ENCODE assay signal across 10 mouse cellular contexts in genomic region chr11:97813746-97814515, GRCm38 (mm10). TPM values are rescaled to one million over a fixed set of nuclear protein-coding genes. Genes with fewer than 3 reads are reported as not detected.
DNase-seq lines count a peak whose midpoint lies in the region; ATAC-seq and TF ChIP-seq lines count a peak whose summit lies in the region.
"Had no signal": no experiment of that assay in that cellular context is flagged by ENCODE, and none has a peak within 500 bp of the region (broad histone marks: within the 10 kb centered on the region; RNA-seq: fewer than 3 reads in every experiment).

No protein-coding gene starts in this region.

- no peak overlapping the region for H3K4me2 ChIP-seq in hindbrain, embryonic 15.5 days
- no peak overlapping the region for H3K4me2 ChIP-seq in midbrain, embryonic 12.5 days (replicated peaks)

- H3K27ac ChIP-seq in hindbrain, embryonic 15.5 days (replicated peaks): peak overlapping the region; percentile 88; the same call in 1 of the 2 replicates
- H3K27ac ChIP-seq in midbrain, embryonic 12.5 days (replicated peaks): peak overlapping the region; percentile 94

- peaks cover 99% of the 10 kb centered on the region for H3K36me3 ChIP-seq in E14TG2a.4 (ENCODE audit: insufficient read depth, low read length)
- H3K36me3 ChIP-seq in hindbrain, embryonic 15.5 days: peaks cover 17% of the 10 kb centered on the region
- H3K36me3 ChIP-seq in midbrain, embryonic 12.5 days: peaks cover 30% of the 10 kb centered on the region

- H3K9me3 ChIP-seq in E14TG2a.4 (ENCODE audit: low read length): no peaks in the 10 kb centered on the region
- no peaks in the 10 kb centered on the region for H3K9me3 ChIP-seq in hindbrain, embryonic 15.5 days
- H3K9me3 ChIP-seq in midbrain, embryonic 12.5 days: no peaks in the 10 kb centered on the region

- 68% methylated on average over 16 of the region's 17 CpGs for WGBS in hindbrain, embryonic 15.5 days
- 78% methylated on average over 17 of the region's 17 CpGs for WGBS in midbrain, embryonic 12.5 days

- ATAC-seq in hindbrain, embryonic 15.5 days (ENCODE audit: low FRiP score, low read depth): no peak
- no peak for ATAC-seq in midbrain, embryonic 12.5 days (ENCODE audit: low FRiP score, low read depth)

- peak; percentile 58 for DNase-seq in Muller cell, postnatal 12 days (ENCODE audit: inconsistent ontology term)
- DNase-seq in cerebellum, postnatal 36 days: no peak
- no peak for DNase-seq in urinary bladder, postnatal 36 days (ENCODE audit: low spot score in 2 of 2)
- no peak for DNase-seq in adrenal gland, adult 18-20 months (ENCODE audit: low spot score in 2 of 2)
- DNase-seq: layer of hippocampus, postnatal 36 days; lung, postnatal 14 days had no signal

- peak overlapping the region; percentile 16; the same call in 1 of the 2 replicates for H3K9ac ChIP-seq in hindbrain, embryonic 15.5 days
- H3K9ac ChIP-seq in midbrain, embryonic 12.5 days (replicated peaks): peak overlapping the region; percentile 40; the same call in 1 of the 2 replicates

- H3K4me1 ChIP-seq in E14TG2a.4 (replicated peaks; ENCODE audit: low read depth, low read length): peaks cover 100% of the 10 kb centered on the region
- peaks cover 76% of the 10 kb centered on the region for H3K4me1 ChIP-seq in hindbrain, embryonic 15.5 days (replicated peaks)
- H3K4me1 ChIP-seq in midbrain, embryonic 12.5 days: peaks cover 87% of the 10 kb centered on the region

- no peak for TF ChIP-seq CTCF in E14TG2a.4 (conservative IDR thresholded peaks at IDR 0.05; ENCODE audit: low read length)

- peak overlapping the region; percentile 43; the same call in 1 of the 2 replicates for H3K4me3 ChIP-seq in E14TG2a.4 (replicated peaks; ENCODE audit: low read length)
- no peak overlapping the region for H3K4me3 ChIP-seq in hindbrain, embryonic 15.5 days
- no peak overlapping the region for H3K4me3 ChIP-seq in midbrain, embryonic 12.5 days

- no peaks in the 10 kb centered on the region for H3K27me3 ChIP-seq in E14TG2a.4 (ENCODE audit: insufficient read depth, low read length)
- H3K27me3 ChIP-seq in hindbrain, embryonic 15.5 days: no peaks in the 10 kb centered on the region
- H3K27me3 ChIP-seq in midbrain, embryonic 12.5 days: no peaks in the 10 kb centered on the region

RNA-seq across cellular contexts. Expression of gene Lasp1, which starts 15.1 kb away (rescaled TPM):
- 152 and 173 TPM in 2 replicates for polyA plus RNA-seq in hindbrain, embryonic 15.5 days (2015; fragmentation: Nextera tagmentation; extraction: Ambion mirVana)
- polyA plus RNA-seq in midbrain, embryonic 12.5 days (2016; fragmentation: Nextera tagmentation; extraction: Ambion mirVana): 102 and 106 TPM in 2 replicates
- total RNA-seq in adrenal gland, adult 18-20 months (2021): 100 to 1,000 TPM in 1 of 2 experiments, 10 to 100 TPM in 1; 94.0 to 145 TPM

RNA-seq across cellular contexts. Expression of gene B230217C12Rik, which starts 26.6 kb away (rescaled TPM):
- 32.4 and 38.8 TPM in 2 replicates for polyA plus RNA-seq in hindbrain, embryonic 15.5 days (2015; fragmentation: Nextera tagmentation; extraction: Ambion mirVana)
- polyA plus RNA-seq in midbrain, embryonic 12.5 days (2016; fragmentation: Nextera tagmentation; extraction: Ambion mirVana): 14.2 and 15.8 TPM in 2 replicates
- 1 to 10 TPM; 3.7 to 4.0 TPM for total RNA-seq in adrenal gland, adult 18-20 months (2021)

RNA-seq across cellular contexts. Expression of gene Rpl23, which starts 31.7 kb away (rescaled TPM):
- 296 and 312 TPM in 2 replicates for polyA plus RNA-seq in hindbrain, embryonic 15.5 days (2015; fragmentation: Nextera tagmentation; extraction: Ambion mirVana)
- 370 and 378 TPM in 2 replicates for polyA plus RNA-seq in midbrain, embryonic 12.5 days (2016; fragmentation: Nextera tagmentation; extraction: Ambion mirVana)
- 100 to 1,000 TPM; 830 to 834 TPM for total RNA-seq in adrenal gland, adult 18-20 months (2021)

RNA-seq across cellular contexts. Expression of gene 1700001P01Rik, which starts 38.2 kb away (rescaled TPM):
- polyA plus RNA-seq in hindbrain, embryonic 15.5 days (2015; fragmentation: Nextera tagmentation; extraction: Ambion mirVana): 0.26 and 0.28 TPM in 2 replicates
- 0.31 and 1.3 TPM in 2 replicates for polyA plus RNA-seq in midbrain, embryonic 12.5 days (2016; fragmentation: Nextera tagmentation; extraction: Ambion mirVana)
- total RNA-seq in adrenal gland, adult 18-20 months (2021): not detected
- polyA plus RNA-seq: heart, embryonic 14.5 days had no signal

RNA-seq across cellular contexts. Expression of gene Cwc25, which starts 47.6 kb away (rescaled TPM):
- 14.9 and 16.2 TPM in 2 replicates for polyA plus RNA-seq in hindbrain, embryonic 15.5 days (2015; fragmentation: Nextera tagmentation; extraction: Ambion mirVana)
- polyA plus RNA-seq in midbrain, embryonic 12.5 days (2016; fragmentation: Nextera tagmentation; extraction: Ambion mirVana): 22.3 and 24.4 TPM in 2 replicates
- total RNA-seq in adrenal gland, adult 18-20 months (2021): 10 to 100 TPM; 18.2 to 21.1 TPM
